Mouse (Mus musculus) spleen, adult 18-20 months (tissue): ENCODE measurements around the gene Mt2.
"Not testable (repeated sequence)": the region's sequence is repeated elsewhere in the genome, so short reads cannot be mapped to it uniquely, and the experiment has no call there.

ENCODE experiments used
- DNase-seq, 2 experiments: peaks; one replicate each; pipeline ENCODE4 v3.0.0; 2022; ENCODE audit warnings: mixed read lengths in 2 of 2

Gene Mt2

DNA sequence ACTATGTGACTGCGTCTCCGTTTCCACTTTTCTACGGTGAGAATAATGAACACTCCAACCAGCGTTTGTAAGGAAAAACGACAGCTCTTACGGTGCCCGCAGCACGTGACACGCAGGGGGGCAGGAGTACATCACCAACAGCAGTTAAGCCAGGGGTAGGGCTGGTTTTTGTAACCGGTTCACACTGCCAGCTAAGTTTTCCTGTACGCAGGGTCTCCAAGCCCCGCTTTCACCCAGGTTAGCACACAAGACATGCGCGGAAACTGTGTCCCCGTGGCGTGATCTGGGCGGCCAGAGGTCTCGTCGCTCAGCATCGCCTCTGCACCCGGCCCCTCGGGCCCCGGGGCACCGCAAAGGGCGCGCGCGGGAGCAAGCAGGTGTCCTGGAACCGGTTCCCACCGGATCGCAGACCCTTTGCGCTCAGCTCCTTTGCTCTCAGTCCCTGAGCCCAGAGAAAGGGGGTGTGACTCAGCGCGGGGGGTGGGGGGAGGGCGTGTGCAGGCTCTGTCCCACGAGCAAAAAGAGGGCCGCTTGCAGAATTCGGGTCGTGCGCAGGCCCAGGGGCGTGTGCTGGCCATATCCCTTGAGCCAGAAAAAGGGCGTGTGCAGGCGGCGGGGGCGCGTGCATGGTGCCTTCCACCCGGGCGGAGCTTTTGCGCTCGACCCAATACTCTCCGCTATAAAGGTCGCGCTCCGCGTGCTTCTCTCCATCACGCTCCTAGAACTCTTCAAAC, at the start of gene Mt2:
Gene Mt2, plus strand, starts transcription at position 590 of the 734 bp plus-strand sequence.
- DNase-seq, result no peak

GRCm38 (mm10) chr8:94122711-94123468, 49.6 kb upstream of the Mt2 start:
- no peak for DNase-seq

- DNase-seq, result no peak
Measured at GRCm38 (mm10) chr8:94127711-94128110, 44.8 kb upstream of the Mt2 start.

- no peak for DNase-seq
Measured at GRCm38 (mm10) chr8:94129133-94129789, 43.2 kb upstream of the Mt2 start.

DNA sequence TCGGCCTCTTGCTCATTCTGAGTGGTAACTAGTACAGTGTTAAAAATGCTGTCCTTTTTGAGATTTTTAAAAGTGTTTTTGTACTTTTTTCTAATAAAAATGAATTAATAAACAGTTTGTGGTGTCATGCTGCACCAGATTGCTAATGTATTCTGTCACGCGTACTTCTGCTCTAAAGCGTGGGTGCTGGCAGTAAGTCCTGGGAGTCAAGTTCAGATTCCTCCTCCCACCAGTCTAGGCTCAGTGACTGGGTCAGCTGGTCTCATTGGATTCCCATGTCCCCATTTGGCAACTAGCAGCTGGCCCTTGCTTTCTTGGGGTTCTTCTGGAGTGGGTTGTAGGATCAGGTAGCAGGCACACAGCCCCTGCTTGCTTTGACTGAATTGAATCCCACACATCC, 42.3 kb upstream of the Mt2 start:
- DNase-seq, result no peak

DNA sequence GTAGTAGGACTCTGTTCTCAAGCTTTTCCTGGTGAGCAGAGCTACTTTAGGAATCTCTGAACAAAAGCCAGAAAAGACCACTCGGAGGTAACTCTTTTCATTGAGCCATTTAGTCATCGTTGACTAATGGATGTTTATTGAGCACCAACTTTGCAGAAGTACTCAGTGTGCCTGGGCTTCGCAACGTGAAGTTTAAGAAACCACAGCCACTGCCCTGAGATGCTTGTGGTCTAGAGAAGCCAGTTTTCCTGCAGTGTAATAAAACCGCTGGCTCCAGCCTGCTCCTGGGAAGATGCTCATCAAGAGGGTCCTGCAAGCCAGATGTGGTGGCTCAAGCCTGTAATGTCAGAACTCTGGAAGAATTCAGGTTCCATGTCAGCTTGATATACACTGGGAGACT, 40.4 kb upstream of the Mt2 start:
- DNase-seq, result no peak

DNA sequence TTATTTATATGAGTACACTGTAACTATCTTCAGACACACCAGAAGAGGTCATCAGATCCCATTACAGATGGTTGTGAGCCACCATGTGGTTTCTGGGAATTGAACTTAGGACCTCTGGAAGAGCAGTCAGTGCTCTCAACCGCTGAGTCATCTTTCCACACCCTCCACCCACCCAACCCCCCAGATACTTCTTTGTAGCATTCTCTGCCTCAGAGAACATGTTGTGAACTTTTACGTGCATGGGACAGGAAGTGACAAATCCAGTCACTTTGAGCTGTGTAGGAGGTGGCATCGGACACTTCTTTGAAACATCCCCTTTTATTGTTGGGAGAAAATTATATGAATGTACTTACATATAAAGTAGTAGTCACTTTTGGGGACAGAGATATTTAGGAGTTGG, 37.9 kb upstream of the Mt2 start:
- DNase-seq, result not testable (repeated sequence)

DNA sequence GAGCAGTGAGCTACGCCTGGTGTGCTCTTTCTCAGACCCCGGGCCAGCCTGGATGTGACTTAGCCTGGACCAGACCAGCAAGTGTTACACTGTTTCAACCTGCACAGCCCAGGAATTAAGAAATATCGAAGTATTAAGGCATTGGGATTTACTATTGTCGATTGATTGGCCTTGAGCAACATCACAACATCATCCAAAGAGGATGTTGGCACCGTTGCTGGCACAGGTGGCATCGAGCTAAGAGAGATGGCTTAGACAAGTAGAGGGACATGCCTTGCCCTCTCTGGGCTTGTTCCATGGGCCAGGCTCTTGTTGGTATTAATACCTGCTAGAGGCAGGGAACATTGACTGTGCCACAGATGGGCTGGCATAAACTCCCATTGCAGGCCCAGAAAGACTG, 36.9 kb upstream of the Mt2 start:
- no peak for DNase-seq

- DNase-seq, result no peak
Measured at GRCm38 (mm10) chr8:94136192-94136591, 36.3 kb upstream of the Mt2 start.

GRCm38 (mm10) chr8:94136933-94137332, 35.5 kb upstream of the Mt2 start, which contains the start of gene Mt4:
TSS of gene Mt4 (plus strand) at chr8:94137197.
- no peak for DNase-seq

DNA sequence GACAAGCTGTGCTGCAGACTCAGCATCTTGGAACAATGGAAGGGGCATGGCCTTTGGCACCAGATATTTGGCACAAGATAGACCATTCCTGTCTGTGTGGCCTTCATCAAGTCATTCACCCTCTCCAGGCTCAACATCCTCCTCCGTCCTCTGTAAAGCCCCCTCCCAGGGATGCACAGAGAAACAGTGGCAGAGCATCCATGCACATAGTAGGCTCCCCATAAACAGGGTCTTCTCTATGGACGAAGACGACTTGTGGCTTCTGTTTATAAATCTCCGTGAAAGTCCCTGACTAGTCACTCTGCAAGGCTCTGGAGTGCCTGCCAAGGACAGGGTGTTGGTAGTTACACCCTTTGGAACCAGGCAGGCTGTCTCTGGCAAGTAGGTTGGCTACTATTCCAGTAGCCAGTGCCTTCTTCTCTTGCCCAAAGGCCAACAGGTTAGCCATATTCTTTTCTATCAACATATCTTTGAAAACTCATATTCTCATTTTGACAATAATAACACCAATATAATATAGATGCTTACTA, 32.1 kb upstream of the Mt2 start:
- no peak for DNase-seq

DNA sequence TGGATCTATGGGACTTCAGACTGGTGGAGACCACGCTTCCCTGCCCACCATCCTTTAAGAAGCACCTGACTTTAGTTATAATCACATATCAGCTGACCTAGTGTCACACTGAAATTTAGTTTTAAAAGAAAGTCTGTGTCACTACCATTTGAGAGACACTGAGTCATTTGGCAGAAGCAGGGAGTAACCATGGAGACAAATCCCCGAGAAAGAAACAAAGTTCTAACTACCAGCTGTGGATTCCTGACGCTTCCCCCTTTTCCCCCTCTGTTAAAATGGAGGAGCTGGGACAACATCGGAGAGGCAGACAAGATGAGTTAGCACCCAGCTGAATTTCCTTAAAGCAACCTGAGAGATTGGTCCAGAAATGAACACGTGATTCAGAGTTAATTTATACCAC, 24.2 kb upstream of the Mt2 start:
- no peak for DNase-seq

DNA sequence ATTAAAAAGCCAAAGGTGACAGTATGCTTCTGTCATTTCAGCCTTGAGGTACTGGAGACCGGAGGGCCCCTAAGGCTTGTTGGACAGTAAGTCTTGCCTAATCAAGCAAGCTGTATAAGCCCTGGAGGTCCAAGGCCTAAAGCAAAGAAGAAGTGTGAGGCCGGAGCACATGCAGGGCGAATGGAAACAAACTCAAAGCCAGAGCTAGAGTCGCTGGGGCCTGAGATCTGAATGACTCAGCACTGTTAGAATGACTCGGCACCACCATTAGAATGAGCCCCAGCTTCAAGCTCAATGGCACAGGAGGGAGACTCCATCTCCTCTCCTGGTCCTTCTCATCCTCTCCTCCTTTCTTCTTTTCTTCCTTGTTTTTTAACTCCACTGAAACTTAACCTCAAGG, 21.5 kb upstream of the Mt2 start:
- DNase-seq, result no peak

- no peak for DNase-seq
Measured at GRCm38 (mm10) chr8:94152513-94153300, 19.8 kb upstream of the Mt2 start, which contains the start of gene Mt3. TSS of gene Mt3 (plus strand) at chr8:94152607.

DNA sequence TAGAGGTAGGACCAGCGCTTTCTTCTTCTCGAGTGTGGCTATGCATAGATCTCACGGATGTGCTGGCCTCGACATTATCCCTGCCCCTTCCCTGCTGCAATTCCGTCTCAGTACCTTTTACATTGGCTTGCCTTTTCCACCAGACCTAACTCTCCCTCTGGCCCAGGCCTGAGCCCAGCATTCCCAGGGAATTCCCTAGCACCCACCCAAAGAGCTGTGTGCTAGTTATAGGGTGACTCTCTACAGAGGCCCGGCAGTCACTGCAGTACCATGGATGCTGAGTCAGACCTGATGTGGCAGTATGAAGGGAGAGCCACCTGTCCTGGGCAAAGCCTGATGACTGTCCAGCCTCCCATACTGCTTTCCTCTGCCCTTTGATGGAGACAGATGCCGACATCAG, 19.0 kb upstream of the Mt2 start:
- no peak for DNase-seq

- no peak for DNase-seq
Measured at GRCm38 (mm10) chr8:94154537-94154936, 17.9 kb upstream of the Mt2 start.

GRCm38 (mm10) chr8:94156092-94156491, 16.4 kb upstream of the Mt2 start:
- no peak for DNase-seq

- DNase-seq, result not testable (repeated sequence)
Measured at GRCm38 (mm10) chr8:94165772-94166171, 6.7 kb upstream of the Mt2 start.

- DNase-seq, result peak; percentile 59 to 87
Measured at GRCm38 (mm10) chr8:94167244-94167643, 5.2 kb upstream of the Mt2 start.

DNA sequence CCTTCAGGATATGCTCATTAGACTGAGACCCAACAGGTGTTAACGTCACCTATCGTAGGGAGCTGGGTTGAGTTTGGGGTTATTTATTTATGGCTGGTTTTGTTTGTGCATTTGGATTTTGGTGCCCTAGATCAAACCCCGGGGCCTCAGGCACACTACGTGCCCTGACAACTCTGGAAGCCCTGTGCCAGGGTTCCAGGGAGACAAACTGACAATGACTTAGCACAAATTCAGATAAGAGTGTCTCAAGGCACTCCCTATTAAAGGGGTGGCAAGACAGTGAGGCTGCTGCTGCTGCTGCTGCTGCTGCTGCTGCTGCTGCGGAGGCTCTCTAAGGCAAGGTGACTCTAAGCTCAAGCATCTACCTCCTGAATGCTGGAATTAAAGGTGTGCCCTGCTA, 2.9 kb upstream of the Mt2 start:
- no peak for DNase-seq

- no peak for DNase-seq
Measured at GRCm38 (mm10) chr8:94171321-94171755, 1.1 kb upstream of the Mt2 start.
